Mouse (Mus musculus): ENCODE results near the gene Prelid3b. TPM values are rescaled to one million over a fixed set of nuclear protein-coding genes. Genes with fewer than 3 reads are reported as not detected.

Gene Prelid3b
- polyA plus RNA-seq, 1 experiment: 21.6 TPM

DNA sequence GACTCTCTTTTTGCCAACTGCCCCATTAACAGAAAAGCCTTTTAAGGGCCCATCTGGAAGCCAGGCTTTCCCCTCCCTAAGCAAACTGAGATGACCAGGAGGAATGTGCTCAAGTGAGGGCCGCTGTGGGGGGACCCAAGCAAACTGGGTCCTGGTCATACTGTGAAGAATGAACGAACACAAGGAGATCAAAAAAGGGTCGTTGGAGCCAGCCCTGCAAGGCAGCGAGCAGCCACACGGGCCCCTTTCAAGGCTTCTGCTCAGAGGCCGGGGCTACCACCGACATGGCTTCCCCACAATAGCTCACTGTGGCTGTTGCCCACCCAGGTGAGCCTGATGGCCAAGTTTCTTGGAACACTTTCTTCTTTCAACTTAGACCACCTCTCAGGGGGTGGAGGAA, 26.4 kb downstream of the Prelid3b start:
- no peak for DNase-seq (ENCODE audit: low read depth in 1 of 2, low spot score in 2 of 2)
- Histone ChIP-seq H3K36me3 (ENCODE audit: control insufficient read depth, insufficient read depth, low read length) (no peaks in the 10 kb centered on the region), H3K27me3 (ENCODE audit: control insufficient read depth, insufficient read depth, low read length) (no peaks in the 10 kb centered on the region), H3K4me3 (ENCODE audit: extremely low read depth, insufficient read depth, insufficient read length) (no peak overlapping the region), H3K27ac (ENCODE audit: insufficient read depth, low read length) (no peak overlapping the region), H3K4me1 (ENCODE audit: control insufficient read depth, insufficient read depth, insufficient read length) (no peaks in the 10 kb centered on the region)
- no peak for TF ChIP-seq POLR2A (IDR thresholded peaks at IDR 0.05; ENCODE audit: low read depth, low read length)
- TF ChIP-seq CTCF (IDR thresholded peaks at IDR 0.05; ENCODE audit: extremely low read depth, insufficient read depth, insufficient read length, insufficient replicate concordance): no peak
- WGBS: 83% methylated on average over 7 of the region's 7 CpGs

DNA sequence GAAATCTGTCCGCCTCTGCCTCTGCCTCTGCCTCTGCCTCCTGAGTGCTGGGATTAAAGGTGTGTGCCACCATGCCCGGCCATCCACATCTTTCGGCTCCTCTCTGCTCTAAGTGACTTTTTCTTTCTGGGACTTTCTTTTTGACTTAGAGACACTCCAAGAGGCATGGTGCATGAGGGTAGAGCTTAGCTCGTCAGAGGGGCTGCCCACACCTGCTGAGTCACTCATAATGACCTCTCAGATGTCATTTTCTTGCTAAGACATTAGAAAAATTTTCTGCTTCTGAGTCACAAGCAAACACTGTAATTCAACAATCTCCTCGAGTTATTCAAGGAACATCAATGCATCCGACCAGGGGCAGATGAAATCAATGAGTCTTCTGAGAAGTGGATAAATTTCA, 27.9 kb downstream of the Prelid3b start:
- Histone ChIP-seq H3K27ac (ENCODE audit: insufficient read depth, low read length) (no peak overlapping the region), H3K27me3 (ENCODE audit: control insufficient read depth, insufficient read depth, low read length) (no peaks in the 10 kb centered on the region), H3K4me1 (ENCODE audit: control insufficient read depth, insufficient read depth, insufficient read length) (peaks cover 2% of the 10 kb centered on the region; the same call in 1 of the 2 replicates), H3K4me3 (ENCODE audit: extremely low read depth, insufficient read depth, insufficient read length) (no peak overlapping the region), H3K36me3 (ENCODE audit: control insufficient read depth, insufficient read depth, low read length) (no peaks in the 10 kb centered on the region)
- WGBS: 80% methylated on average over 6 of the region's 6 CpGs
- TF ChIP-seq CTCF (IDR thresholded peaks at IDR 0.05; ENCODE audit: extremely low read depth, insufficient read depth, insufficient read length, insufficient replicate concordance) (no peak), POLR2A (IDR thresholded peaks at IDR 0.05; ENCODE audit: low read depth, low read length) (no peak)
- DNase-seq (ENCODE audit: low read depth in 1 of 2, low spot score in 2 of 2): no peak

DNA sequence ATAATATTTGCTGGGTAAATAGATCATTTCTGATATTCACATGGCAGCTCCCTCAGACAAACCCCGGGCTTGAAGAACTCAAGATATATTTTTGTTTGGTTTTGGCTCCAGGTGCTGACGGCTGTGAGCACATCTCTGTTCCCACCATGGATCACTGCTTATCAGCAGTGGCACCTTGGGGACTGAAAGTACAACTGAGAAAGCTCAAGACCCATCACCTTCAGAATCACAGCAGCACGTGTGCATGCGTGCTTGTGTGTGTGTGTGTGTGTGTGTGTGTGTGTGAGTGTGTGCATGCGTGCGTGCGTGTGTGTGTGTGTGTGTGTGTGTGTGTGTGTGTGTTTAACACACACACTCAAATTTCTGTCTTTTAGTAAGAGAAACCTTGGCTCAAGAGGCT, 28.5 kb downstream of the Prelid3b start:
- H3K36me3 ChIP-seq (ENCODE audit: control insufficient read depth, insufficient read depth, low read length): no peaks in the 10 kb centered on the region
- no peak for TF ChIP-seq POLR2A (IDR thresholded peaks at IDR 0.05; ENCODE audit: low read depth, low read length)
- TF ChIP-seq CTCF (IDR thresholded peaks at IDR 0.05; ENCODE audit: extremely low read depth, insufficient read depth, insufficient read length, insufficient replicate concordance): no peak
- H3K27ac ChIP-seq (ENCODE audit: insufficient read depth, low read length): no peak overlapping the region
- peaks cover 8% of the 10 kb centered on the region; the same call in 1 of the 2 replicates for H3K4me1 ChIP-seq (ENCODE audit: control insufficient read depth, insufficient read depth, insufficient read length)
- DNase-seq (ENCODE audit: low read depth in 1 of 2, low spot score in 2 of 2): no peak
- no peaks in the 10 kb centered on the region for H3K27me3 ChIP-seq (ENCODE audit: control insufficient read depth, insufficient read depth, low read length)
- WGBS: 78% methylated on average over 7 of the region's 7 CpGs
- no peak overlapping the region for H3K4me3 ChIP-seq (ENCODE audit: extremely low read depth, insufficient read depth, insufficient read length)

DNA sequence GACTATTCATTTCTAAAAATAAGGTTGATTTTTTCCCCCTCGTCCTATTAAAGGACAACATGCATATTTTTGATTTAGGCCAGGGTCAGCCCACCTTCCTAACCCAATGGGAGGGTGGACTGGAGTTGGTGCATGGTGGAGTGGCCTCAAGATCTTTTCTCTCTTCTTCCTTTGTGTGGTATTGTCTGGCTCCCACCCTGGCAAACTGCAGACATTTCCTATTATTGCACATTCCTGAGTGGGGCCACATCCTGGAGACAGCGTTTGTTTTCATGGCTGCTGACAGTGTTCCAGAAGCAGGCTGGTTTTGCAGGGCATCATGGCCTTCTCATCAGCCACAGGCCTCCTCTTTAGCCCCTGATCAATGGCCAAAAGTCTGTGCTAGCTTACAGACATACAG, 29.8 kb downstream of the Prelid3b start:
- 68% methylated on average over 2 of the region's 2 CpGs for WGBS
- Histone ChIP-seq H3K4me3 (ENCODE audit: extremely low read depth, insufficient read depth, insufficient read length) (no peak overlapping the region), H3K27ac (ENCODE audit: insufficient read depth, low read length) (no peak overlapping the region), H3K36me3 (ENCODE audit: control insufficient read depth, insufficient read depth, low read length) (no peaks in the 10 kb centered on the region), H3K4me1 (ENCODE audit: control insufficient read depth, insufficient read depth, insufficient read length) (peaks cover 10% of the 10 kb centered on the region; the same call in 1 of the 2 replicates), H3K27me3 (ENCODE audit: control insufficient read depth, insufficient read depth, low read length) (no peaks in the 10 kb centered on the region)
- TF ChIP-seq CTCF (IDR thresholded peaks at IDR 0.05; ENCODE audit: extremely low read depth, insufficient read depth, insufficient read length, insufficient replicate concordance): no peak
- no peak for TF ChIP-seq POLR2A (IDR thresholded peaks at IDR 0.05; ENCODE audit: low read depth, low read length)
- no peak for DNase-seq (ENCODE audit: low read depth in 1 of 2, low spot score in 2 of 2)

DNA sequence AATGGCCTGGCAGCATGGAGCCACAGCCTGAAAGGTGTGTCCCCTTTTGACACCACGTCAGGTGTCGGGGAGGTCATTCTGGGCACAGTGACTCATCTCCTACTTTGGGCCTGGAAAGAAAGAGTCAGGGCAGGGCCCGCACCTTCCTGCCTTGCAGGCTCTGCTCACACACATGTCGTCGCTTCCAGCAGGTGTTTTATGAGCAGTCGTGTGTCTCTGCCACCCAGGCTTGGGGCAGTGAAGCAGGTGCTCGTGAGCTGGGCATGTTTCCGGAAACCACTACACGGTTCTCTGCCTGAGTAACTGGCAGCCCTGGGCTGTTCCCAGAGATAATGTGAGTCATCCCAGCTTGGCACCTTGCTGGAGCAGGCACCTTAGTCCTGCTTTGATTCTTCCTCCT, 30.4 kb downstream of the Prelid3b start:
- Histone ChIP-seq H3K27me3 (ENCODE audit: control insufficient read depth, insufficient read depth, low read length) (no peaks in the 10 kb centered on the region), H3K36me3 (ENCODE audit: control insufficient read depth, insufficient read depth, low read length) (no peaks in the 10 kb centered on the region), H3K4me1 (ENCODE audit: control insufficient read depth, insufficient read depth, insufficient read length) (peaks cover 14% of the 10 kb centered on the region; the same call in 1 of the 2 replicates), H3K27ac (ENCODE audit: insufficient read depth, low read length) (peak overlapping the region; percentile 4; the same call in 1 of the 2 replicates), H3K4me3 (ENCODE audit: extremely low read depth, insufficient read depth, insufficient read length) (no peak overlapping the region)
- peak in 1 of 2 experiments; percentile 42 for DNase-seq (ENCODE audit: low read depth in 1 of 2, low spot score in 2 of 2)
- TF ChIP-seq CTCF (IDR thresholded peaks at IDR 0.05; ENCODE audit: extremely low read depth, insufficient read depth, insufficient read length, insufficient replicate concordance) (no peak), POLR2A (IDR thresholded peaks at IDR 0.05; ENCODE audit: low read depth, low read length) (no peak)
- 64% methylated on average over 9 of the region's 9 CpGs for WGBS

DNA sequence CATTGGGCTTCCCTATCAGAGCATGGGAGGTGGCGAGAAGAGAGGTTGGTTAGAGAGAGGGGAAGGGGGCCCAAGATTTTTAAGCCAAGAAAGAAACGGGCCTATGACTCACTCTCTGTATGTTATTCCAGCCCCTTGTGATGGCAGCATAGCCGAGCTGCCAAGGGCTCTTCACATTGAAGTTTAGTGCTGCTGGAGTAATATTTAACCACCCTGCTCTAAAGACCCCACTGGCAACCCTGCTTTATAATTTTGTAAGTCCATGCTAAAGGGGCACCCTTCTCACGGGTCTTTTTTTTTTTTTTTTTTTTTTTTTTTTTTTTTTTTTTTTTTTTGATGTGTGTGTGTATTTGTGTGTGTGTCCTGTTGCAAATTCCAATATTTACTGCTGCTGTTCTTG, 31.0 kb downstream of the Prelid3b start:
- H3K27ac ChIP-seq (ENCODE audit: insufficient read depth, low read length): no peak overlapping the region
- TF ChIP-seq CTCF (IDR thresholded peaks at IDR 0.05; ENCODE audit: extremely low read depth, insufficient read depth, insufficient read length, insufficient replicate concordance) (no peak), POLR2A (IDR thresholded peaks at IDR 0.05; ENCODE audit: low read depth, low read length) (no peak)
- H3K4me3 ChIP-seq (ENCODE audit: extremely low read depth, insufficient read depth, insufficient read length): no peak overlapping the region
- H3K4me1 ChIP-seq (ENCODE audit: control insufficient read depth, insufficient read depth, insufficient read length): peaks cover 16% of the 10 kb centered on the region; the same call in 1 of the 2 replicates
- no peaks in the 10 kb centered on the region for H3K27me3 ChIP-seq (ENCODE audit: control insufficient read depth, insufficient read depth, low read length)
- 70% methylated on average over 4 of the region's 4 CpGs for WGBS
- no peaks in the 10 kb centered on the region for H3K36me3 ChIP-seq (ENCODE audit: control insufficient read depth, insufficient read depth, low read length)
- DNase-seq (ENCODE audit: low read depth in 1 of 2, low spot score in 2 of 2): no peak

DNA sequence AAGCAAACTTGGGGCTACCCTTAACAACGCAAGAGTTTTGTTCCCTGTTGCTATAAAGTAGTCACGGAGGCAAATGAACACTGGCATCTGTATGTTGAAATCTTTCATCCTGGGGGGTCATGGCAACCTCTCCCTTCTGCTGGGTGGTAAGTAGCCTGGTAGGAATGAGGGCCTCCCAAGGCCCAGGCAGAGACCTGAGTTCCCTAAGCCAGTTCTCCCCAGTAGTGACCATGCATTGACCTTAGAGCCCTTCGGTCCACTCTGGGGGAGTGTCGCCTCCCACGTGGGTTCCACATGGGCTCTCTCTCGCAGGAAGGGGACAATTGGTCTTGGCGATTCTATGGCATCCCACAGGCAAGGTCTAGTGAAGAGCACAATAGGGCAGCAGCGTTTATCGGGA, 32.9 kb downstream of the Prelid3b start:
- WGBS: 88% methylated on average over 9 of the region's 9 CpGs
- H3K36me3 ChIP-seq (ENCODE audit: control insufficient read depth, insufficient read depth, low read length): peaks cover 3% of the 10 kb centered on the region; the same call in 1 of the 2 replicates
- no peaks in the 10 kb centered on the region for H3K27me3 ChIP-seq (ENCODE audit: control insufficient read depth, insufficient read depth, low read length)
- DNase-seq (ENCODE audit: low read depth in 1 of 2, low spot score in 2 of 2): no peak
- TF ChIP-seq CTCF (IDR thresholded peaks at IDR 0.05; ENCODE audit: extremely low read depth, insufficient read depth, insufficient read length, insufficient replicate concordance) (no peak), POLR2A (IDR thresholded peaks at IDR 0.05; ENCODE audit: low read depth, low read length) (no peak)
- H3K27ac ChIP-seq (ENCODE audit: insufficient read depth, low read length): peak overlapping the region; percentile 60
- H3K4me1 ChIP-seq (ENCODE audit: control insufficient read depth, insufficient read depth, insufficient read length): peaks cover 28% of the 10 kb centered on the region; the same call in 1 of the 2 replicates
- H3K4me3 ChIP-seq (ENCODE audit: extremely low read depth, insufficient read depth, insufficient read length): no peak overlapping the region
